Mouse (Mus musculus): Measurements from ENCODE around the gene Cdon.

GRCm38 (mm10) chr9:35438286-35439061 is 17.5 kb downstream of the Cdon start:
- TF ChIP-seq CTCF (IDR thresholded peaks at IDR 0.05; ENCODE audit: borderline replicate concordance, insufficient read depth, low read depth, low read length) (no peak), POLR2A (IDR thresholded peaks at IDR 0.05; ENCODE audit: borderline replicate concordance, insufficient read depth, low read length) (no peak)

All from cerebellum, adult 2 months (tissue).